Mouse (Mus musculus) heart, embryonic 12.5 days (tissue): ENCODE measurements at regions not wholly inside any gene's neighbourhood (a gene's known extent, or its start where the extent isn't known, plus 50 kb on each side); places are given as distances from the start of the nearest gene placed in this dataset.

Source experiments
- ATAC-seq: fragments of 200-750 bp; cut with Nextera tagmentation; 2 replicates; pipeline ENCODE4 v1.8.0; 2017; ENCODE audit warnings: moderate TSS enrichment, moderate library complexity; ENCODE audit not compliant: insufficient number of reproducible peaks, low FRiP score
- H3K27ac ChIP-seq: fragments of 300-500 bp; sonication (generic); 2 replicates; pipeline ENCODE4 v1.5.1; 2016; ENCODE audit warnings: mild to moderate bottlenecking, moderate library complexity; ENCODE audit not compliant: poor library complexity, severe bottlenecking
- H3K27me3 ChIP-seq: fragments of 300-500 bp; sonication (generic); replicated peaks from 2 replicates; pipeline ENCODE4 v1.6.1; 2016; ENCODE audit warnings: mild to moderate bottlenecking, moderate library complexity
- H3K36me3 ChIP-seq: fragments of 300-500 bp; sonication (generic); 2 replicates; pipeline ENCODE4 v1.6.1; 2016; ENCODE audit warnings: mild to moderate bottlenecking, moderate library complexity
- H3K4me1 ChIP-seq: fragments of 300-500 bp; sonication (generic); replicated peaks from 2 replicates; pipeline ENCODE4 v1.6.1; 2016; ENCODE audit warnings: mild to moderate bottlenecking
- H3K4me2 ChIP-seq: fragments of 300-500 bp; sonication (generic); 2 replicates; pipeline ENCODE4 v1.6.1; 2016; ENCODE audit warnings: mild to moderate bottlenecking, moderate library complexity
- H3K4me3 ChIP-seq: fragments of 300-500 bp; sonication (generic); 2 replicates; pipeline ENCODE4 v1.5.1; 2016; ENCODE audit warnings: mild to moderate bottlenecking
- H3K9ac ChIP-seq: fragments of 300-500 bp; sonication (generic); 2 replicates; pipeline ENCODE4 v1.6.1; 2016; ENCODE audit warnings: mild to moderate bottlenecking, moderate library complexity
- H3K9me3 ChIP-seq: fragments of 300-500 bp; sonication (generic); replicated peaks from 2 replicates; pipeline ENCODE4 v1.6.1; 2016; ENCODE audit warnings: mild to moderate bottlenecking, moderate library complexity
- WGBS: fragments of 180-500 bp; shearing (Covaris S2); methylation state at CpG from one replicate; pipeline ENCODE4 v1.1.7; 2016; 5-methylcytosine and 5-hydroxymethylcytosine counted together

GRCm38 (mm10) chr2:116181861-116182260, 116.2 kb upstream of the Meis2 start:
- H3K27ac ChIP-seq: no peak overlapping the region
- WGBS: 77% methylated on average over 11 of the region's 11 CpGs
- H3K9me3 ChIP-seq: no peaks in the 10 kb centered on the region

GRCm38 (mm10) chr2:116177155-116177554, 111.5 kb upstream of the Meis2 start:
- no peaks in the 10 kb centered on the region for H3K9me3 ChIP-seq
- 75% methylated on average over 3 of the region's 3 CpGs for WGBS
- no peak overlapping the region for H3K27ac ChIP-seq

More at GRCm38 (mm10) chr2:116181861-116182260, 116.2 kb upstream of the Meis2 start:
- H3K27me3 ChIP-seq: no peaks in the 10 kb centered on the region
- H3K4me1 ChIP-seq: no peaks in the 10 kb centered on the region
- H3K4me3 ChIP-seq: no peak overlapping the region
- no peaks in the 10 kb centered on the region for H3K36me3 ChIP-seq
- H3K4me2 ChIP-seq: no peak overlapping the region
- no peak overlapping the region for H3K9ac ChIP-seq
- ATAC-seq: no peak

GRCm38 (mm10) chr2:116165871-116166770, 100.5 kb upstream of the Meis2 start:
- Histone ChIP-seq H3K27me3 (no peaks in the 10 kb centered on the region), H3K36me3 (no peaks in the 10 kb centered on the region), H3K4me3 (no peak overlapping the region), H3K9ac (no peak overlapping the region), H3K4me2 (no peak overlapping the region), H3K9me3 (no peaks in the 10 kb centered on the region), H3K4me1 (no peaks in the 10 kb centered on the region), H3K27ac (no peak overlapping the region)
- 80% methylated on average over 16 of the region's 16 CpGs for WGBS
- ATAC-seq: 0 out of 2 replicates have a peak, but pooled peaks have one; percentile 18

More at GRCm38 (mm10) chr2:116177155-116177554, 111.5 kb upstream of the Meis2 start:
- Histone ChIP-seq H3K36me3 (no peaks in the 10 kb centered on the region), H3K4me3 (no peak overlapping the region), H3K27me3 (no peaks in the 10 kb centered on the region), H3K4me2 (no peak overlapping the region), H3K4me1 (no peaks in the 10 kb centered on the region), H3K9ac (no peak overlapping the region)
- ATAC-seq: no peak
